In the genomic region with DNA sequence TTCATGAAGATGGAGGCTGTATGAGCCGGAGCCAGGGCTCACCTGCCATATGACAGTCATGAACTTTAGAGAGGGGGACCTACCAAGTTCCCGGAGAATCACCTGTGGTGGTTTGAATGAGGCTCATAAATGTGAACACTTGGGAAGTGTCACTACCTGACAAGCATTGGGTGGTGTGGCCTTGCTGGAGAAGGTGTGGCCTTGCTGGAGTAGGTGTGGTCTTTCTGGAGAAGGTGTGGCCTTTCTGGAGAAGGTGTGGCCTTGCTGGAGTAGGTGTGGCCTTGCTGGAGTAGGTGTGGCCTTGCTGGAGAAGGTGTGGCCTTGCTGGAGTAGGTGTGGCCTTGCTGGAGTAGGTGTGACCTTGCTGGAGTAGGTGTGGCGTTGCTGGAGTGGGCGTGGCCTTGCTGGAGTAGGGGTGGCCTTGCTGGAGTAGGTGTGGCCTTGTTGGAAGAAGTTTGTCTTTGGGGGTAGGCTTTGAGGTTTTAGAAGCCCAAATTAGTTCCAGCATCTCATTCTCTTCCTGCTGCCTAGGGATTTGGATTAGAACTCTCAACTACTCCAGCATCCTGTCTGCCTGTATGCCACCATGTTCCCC, we compare ENCODE assay signal across 24 mouse cellular contexts. TPM values are rescaled to one million over a fixed set of nuclear protein-coding genes. Genes with fewer than 3 reads are reported as not detected.
DNase-seq lines count a peak whose midpoint lies in the region; ATAC-seq and TF ChIP-seq lines count a peak whose summit lies in the region.
"Had no signal": no experiment of that assay in that cellular context is flagged by ENCODE, and none has a peak within 500 bp of the region (broad histone marks: within the 10 kb centered on the region; RNA-seq: fewer than 3 reads in every experiment).

No protein-coding gene starts in this region.

- peaks cover 32 to 70% of the 10 kb centered on the region in 2 experiments for H3K36me3 ChIP-seq in CH12.LX (replicated peaks in 1 of 2; ENCODE audit: control insufficient read depth in 1 of 2, insufficient read depth in 1 of 2, low read length in 1 of 2)
- no peaks in the 10 kb centered on the region for H3K36me3 ChIP-seq in hindbrain, postnatal 0 days (ENCODE audit: insufficient read depth, low read length)
- H3K36me3 ChIP-seq in hindbrain, embryonic 12.5 days: no peaks in the 10 kb centered on the region
- H3K36me3 ChIP-seq: midbrain, embryonic 15.5 days had no signal

- no peak overlapping the region for H3K4me2 ChIP-seq in CH12.LX (ENCODE audit: insufficient read depth, low read depth, poor library complexity, severe bottlenecking)
- no peak overlapping the region for H3K4me2 ChIP-seq in hindbrain, postnatal 0 days (ENCODE audit: low read depth, low read length)
- no peak overlapping the region for H3K4me2 ChIP-seq in hindbrain, embryonic 12.5 days (replicated peaks)
- H3K4me2 ChIP-seq: embryonic facial prominence, embryonic 13.5 days; heart, embryonic 11.5 days; limb, embryonic 13.5 days; midbrain, embryonic 15.5 days; stomach, embryonic 15.5 days had no signal

- H3K9ac ChIP-seq in CH12.LX (ENCODE audit: insufficient read depth, low read depth): no peak overlapping the region
- H3K9ac ChIP-seq in hindbrain, postnatal 0 days (replicated peaks; ENCODE audit: low read length): no peak overlapping the region
- H3K9ac ChIP-seq in hindbrain, embryonic 12.5 days: no peak overlapping the region
- H3K9ac ChIP-seq: embryonic facial prominence, embryonic 13.5 days; limb, embryonic 13.5 days; midbrain, embryonic 15.5 days; stomach, embryonic 15.5 days had no signal

- H3K79me2 ChIP-seq in CH12.LX (replicated peaks; ENCODE audit: control insufficient read depth, extremely low read depth, insufficient read depth, poor library complexity, severe bottlenecking): no peaks in the 10 kb centered on the region

- H3K27me3 ChIP-seq in CH12.LX (replicated peaks): no peaks in the 10 kb centered on the region
- H3K27me3 ChIP-seq in hindbrain, postnatal 0 days (ENCODE audit: insufficient read depth, low read length): no peaks in the 10 kb centered on the region
- H3K27me3 ChIP-seq in hindbrain, embryonic 12.5 days: no peaks in the 10 kb centered on the region
- H3K27me3 ChIP-seq: embryonic facial prominence, embryonic 13.5 days; limb, embryonic 13.5 days; midbrain, embryonic 15.5 days; stomach, embryonic 15.5 days had no signal

- ATAC-seq in megakaryocyte-erythroid progenitor cell, adult 5-6 weeks (replicated peaks; ENCODE audit: low FRiP score, low TSS enrichment, poor library complexity, severe bottlenecking): peak; percentile 76
- ATAC-seq in hindbrain, postnatal 0 days: no peak
- no peak for ATAC-seq in hindbrain, embryonic 12.5 days (ENCODE audit: low FRiP score)
- ATAC-seq: hindbrain, embryonic 16.5 days; midbrain, embryonic 15.5 days had no signal

- no peak for TF ChIP-seq POLR2A in CH12.LX (IDR thresholded peaks at IDR 0.05; ENCODE audit: low read depth, low read length)

- WGBS in hindbrain, postnatal 0 days: 89% methylated on average over 4 of the region's 4 CpGs
- 83% methylated on average over 4 of the region's 4 CpGs for WGBS in hindbrain, embryonic 12.5 days

- TF ChIP-seq EP300 in CH12.LX (IDR thresholded peaks at IDR 0.05; ENCODE audit: low read length): no peak

- H3K27ac ChIP-seq in CH12.LX (ENCODE audit: insufficient read depth, low read depth): no peak overlapping the region
- H3K27ac ChIP-seq in hindbrain, postnatal 0 days: no peak overlapping the region
- H3K27ac ChIP-seq in hindbrain, embryonic 12.5 days: no peak overlapping the region
- H3K27ac ChIP-seq: embryonic facial prominence, embryonic 13.5 days; limb, embryonic 13.5 days; macrophage; midbrain, embryonic 15.5 days; stomach, embryonic 15.5 days had no signal

- no peak overlapping the region for H3K4me3 ChIP-seq in CH12.LX (replicated peaks in 1 of 3; ENCODE audit: low read depth in 2 of 3, low read length in 2 of 3, poor library complexity in 1 of 3)
- no peak overlapping the region for H3K4me3 ChIP-seq in hindbrain, postnatal 0 days (ENCODE audit: low read length)
- no peak overlapping the region for H3K4me3 ChIP-seq in hindbrain, embryonic 12.5 days
- H3K4me3 ChIP-seq: embryonic facial prominence, embryonic 13.5 days; limb, embryonic 13.5 days; midbrain, embryonic 15.5 days; stomach, embryonic 15.5 days had no signal

- no peak for TF ChIP-seq RAD21 in CH12.LX (IDR thresholded peaks at IDR 0.05; ENCODE audit: low read depth, low read length)

- no peaks in the 10 kb centered on the region for H3K4me1 ChIP-seq in CH12.LX (ENCODE audit: control insufficient read depth in 1 of 2, insufficient read depth in 2 of 2)
- H3K4me1 ChIP-seq in hindbrain, postnatal 0 days (ENCODE audit: insufficient read depth, low read length): no peaks in the 10 kb centered on the region
- H3K4me1 ChIP-seq in hindbrain, embryonic 12.5 days: no peaks in the 10 kb centered on the region
- H3K4me1 ChIP-seq: embryonic facial prominence, embryonic 13.5 days; midbrain, embryonic 15.5 days; stomach, embryonic 15.5 days had no signal

- H3K9me3 ChIP-seq in CH12.LX (replicated peaks; ENCODE audit: low read length): no peaks in the 10 kb centered on the region
- no peaks in the 10 kb centered on the region for H3K9me3 ChIP-seq in hindbrain, postnatal 0 days (ENCODE audit: low read length)
- H3K9me3 ChIP-seq in hindbrain, embryonic 12.5 days (replicated peaks): no peaks in the 10 kb centered on the region
- H3K9me3 ChIP-seq: midbrain, embryonic 15.5 days; stomach, embryonic 15.5 days had no signal

- DNase-seq in 416B (ENCODE audit: low read depth) (peak; percentile 37), CH12.LX (ENCODE audit: extremely low read depth) (peak; percentile 33)
- peak; percentile 45 for DNase-seq in c-Kit-positive CD71-positive TER-119-positive erythroid progenitor cells, embryonic 14.5 days (ENCODE audit: low spot score)
- DNase-seq in spleen, postnatal 14 days (ENCODE audit: low spot score in 2 of 2): no peak
- DNase-seq in hindbrain, postnatal 0 days (ENCODE audit: low spot score): no peak
- DNase-seq: adrenal gland, adult 8-10 months; cerebellum, adult 9-10 months; gastrocnemius, postnatal 25 days; heart, postnatal 14 days; kidney, adult 2 months; kidney, postnatal 25 days; layer of hippocampus, adult 9-11 months; lung, adult 2 months had no signal

- dilution Hi-C loops in CH12.LX (cut with MboI; ENCODE audit: extremely low pct_ligation_motif_present, extremely low pct_unique_long_range_greater_than_20kb, low sequenced_read_pairs): no loop called here

- in situ Hi-C loops in CH12.LX (cut with MboI; ENCODE audit: low pct_ligation_motif_present, low pct_unique_long_range_greater_than_20kb, low sequenced_read_pairs): no loop called here

- TF ChIP-seq CTCF in CH12.LX (conservative IDR thresholded peaks at IDR 0.05 in 1 of 2, IDR thresholded peaks at IDR 0.05 in 1 of 2; ENCODE audit: low read depth in 2 of 2, low read length in 2 of 2): no peak
- TF ChIP-seq CTCF in hindbrain, postnatal 0 days (IDR thresholded peaks at IDR 0.05; ENCODE audit: low read depth): no peak

TF ChIP-seq in CH12.LX, 34 proteins besides CTCF, POLR2A, EP300 and RAD21:
- TF ChIP-seq JUND (conservative IDR thresholded peaks at IDR 0.05; ENCODE audit: low read depth, low read length) (no peak), MAX (IDR thresholded peaks at IDR 0.05; ENCODE audit: low read length) (no peak), CHD2 (IDR thresholded peaks at IDR 0.05; ENCODE audit: low read length) (no peak), MAZ (IDR thresholded peaks at IDR 0.05; ENCODE audit: low read depth, low read length) (no peak), PAX5 (IDR thresholded peaks at IDR 0.05; ENCODE audit: low read length) (no peak), NRF1 (IDR thresholded peaks at IDR 0.05; ENCODE audit: low read depth, low read length) (no peak), CHD1 (IDR thresholded peaks at IDR 0.05; ENCODE audit: low read depth, low read length) (no peak), SIN3A (IDR thresholded peaks at IDR 0.05; ENCODE audit: low read length) (no peak), MAFK (IDR thresholded peaks at IDR 0.05; ENCODE audit: insufficient replicate concordance, low read length) (no peak), ELF1 (IDR thresholded peaks at IDR 0.05; ENCODE audit: low read depth, low read length) (no peak)

RNA-seq across cellular contexts. Expression of a gene that starts 31.7 kb away (rescaled TPM):
- total RNA-seq in CH12.LX (2012; rRNA removed) (not detected in 2 replicates), CH12.LX (2014; rRNA removed) (not detected in 2 replicates)
- polyA plus RNA-seq in CH12.LX (2012; ENCODE audit: insufficient read length, low read depth): not detected in 2 replicates
- total RNA-seq in megakaryocyte-erythroid progenitor cell, adult 5-6 weeks (2014; fragmentation: Nextera tagmentation): not detected in 2 replicates
- total RNA-seq in megakaryocyte-erythroid progenitor cell, adult 5-6 weeks (2017): not detected in 2 replicates
- total RNA-seq in hindbrain, postnatal 0 days (2014; rRNA removed): not detected in 2 replicates
- not detected in 2 replicates for polyA plus RNA-seq in hindbrain, postnatal 0 days (2015; fragmentation: Nextera tagmentation; extraction: Ambion mirVana)
- polyA plus RNA-seq in hindbrain, embryonic 12.5 days (2016; fragmentation: Nextera tagmentation; extraction: Ambion mirVana): not detected in 2 replicates
- total RNA-seq: adrenal gland, adult 8-10 months; gastrocnemius, postnatal 25 days; heart, postnatal 14 days had no signal
- polyA plus RNA-seq: embryonic facial prominence, embryonic 13.5 days; heart, embryonic 11.5 days; hindbrain, embryonic 16.5 days; kidney, adult 2 months; limb, embryonic 13.5 days; lung, adult 2 months; macrophage; midbrain, embryonic 15.5 days; small intestine, adult 2 months; stomach, embryonic 15.5 days; thymus, postnatal 0 days had no signal

RNA-seq across cellular contexts. Expression of a gene that starts 54.1 kb away (rescaled TPM):
- total RNA-seq in CH12.LX (2012; rRNA removed) (13.6 and 15.1 TPM in 2 replicates), CH12.LX (2014; rRNA removed) (5.0 and 5.9 TPM in 2 replicates)
- 14.5 and 16.9 TPM in 2 replicates for polyA plus RNA-seq in CH12.LX (2012; ENCODE audit: insufficient read length, low read depth)
- total RNA-seq in megakaryocyte-erythroid progenitor cell, adult 5-6 weeks (2014; fragmentation: Nextera tagmentation): 14.7 and 18.4 TPM in 2 replicates
- 7.2 and 19.7 TPM in 2 replicates for total RNA-seq in megakaryocyte-erythroid progenitor cell, adult 5-6 weeks (2017)
- total RNA-seq in hindbrain, postnatal 0 days (2014; rRNA removed): 3.1 and 4.1 TPM in 2 replicates
- 2.5 and 2.6 TPM in 2 replicates for polyA plus RNA-seq in hindbrain, postnatal 0 days (2015; fragmentation: Nextera tagmentation; extraction: Ambion mirVana)
- polyA plus RNA-seq in hindbrain, embryonic 12.5 days (2016; fragmentation: Nextera tagmentation; extraction: Ambion mirVana): 7.2 and 7.6 TPM in 2 replicates

Comparison
In these comparisons a context has a peak if more than half of its experiments do, and no peak if none do; other contexts are left out.
1. DNase-seq: peak in 416B (single experiment), CH12.LX (single experiment) and c-Kit-positive CD71-positive TER-119-positive erythroid progenitor cells, embryonic 14.5 days (single experiment); none in spleen, postnatal 14 days (0 of 2) and hindbrain, postnatal 0 days (single experiment).